Comparison of ENCODE assay signal across 9 mouse cellular contexts in genomic region chr1:155527787-155528158, GRCm38 (mm10). TPM values are rescaled to one million over a fixed set of nuclear protein-coding genes. Genes with fewer than 3 reads are reported as not detected.
DNase-seq lines count a peak whose midpoint lies in the region; ATAC-seq and TF ChIP-seq lines count a peak whose summit lies in the region.
"Had no signal": no experiment of that assay in that cellular context is flagged by ENCODE, and none has a peak within 500 bp of the region (broad histone marks: within the 10 kb centered on the region; RNA-seq: fewer than 3 reads in every experiment).

No protein-coding gene starts in this region.

- no peaks in the 10 kb centered on the region for H3K36me3 ChIP-seq in midbrain, embryonic 11.5 days (ENCODE audit: control insufficient read depth, insufficient read depth, low read length)
- H3K36me3 ChIP-seq in midbrain, postnatal 0 days (ENCODE audit: insufficient read depth, low read length): no peaks in the 10 kb centered on the region
- no peaks in the 10 kb centered on the region for H3K36me3 ChIP-seq in intestine, embryonic 16.5 days (ENCODE audit: control insufficient read depth, insufficient read depth, low read length)

- 15% methylated on average over 8 of the region's 8 CpGs for WGBS in midbrain, embryonic 11.5 days
- WGBS in midbrain, postnatal 0 days: 36% methylated on average over 8 of the region's 8 CpGs
- 17% methylated on average over 8 of the region's 8 CpGs for WGBS in intestine, embryonic 16.5 days
- 77% methylated on average over 8 of the region's 8 CpGs for WGBS in cerebellum, adult 2 months

- no peaks in the 10 kb centered on the region for H3K9me3 ChIP-seq in midbrain, embryonic 11.5 days (ENCODE audit: control insufficient read depth, low read length)
- H3K9me3 ChIP-seq in midbrain, postnatal 0 days (ENCODE audit: low read length): no peaks in the 10 kb centered on the region
- H3K9me3 ChIP-seq in intestine, embryonic 16.5 days (ENCODE audit: control insufficient read depth, low read length): no peaks in the 10 kb centered on the region

- no peak for DNase-seq in gastrocnemius, adult 2 months
- no peak for DNase-seq in gastrocnemius, postnatal 25 days
- peak; percentile 87 for DNase-seq in midbrain, embryonic 11.5 days (ENCODE audit: low spot score, missing footprints)
- DNase-seq in midbrain, postnatal 0 days (ENCODE audit: low spot score): no peak
- DNase-seq in brain, adult 2 months (ENCODE audit: low read depth, low spot score): peak; percentile 67
- no peak for DNase-seq in frontal cortex, postnatal 14 days (ENCODE audit: low spot score in 2 of 2)
- DNase-seq in cerebellum, adult 2 months: no peak

- intact Hi-C loops in gastrocnemius, adult 2 months (cut with DNase I): no loop called here

- H3K4me1 ChIP-seq in midbrain, embryonic 11.5 days (ENCODE audit: control insufficient read depth, insufficient read depth, low read length): peaks cover 30% of the 10 kb centered on the region
- peaks cover 3% of the 10 kb centered on the region; the same call in 1 of the 2 replicates for H3K4me1 ChIP-seq in midbrain, postnatal 0 days (ENCODE audit: insufficient read depth, low read length)
- H3K4me1 ChIP-seq in intestine, embryonic 16.5 days (ENCODE audit: control insufficient read depth, insufficient read depth, low read length): peaks cover 6% of the 10 kb centered on the region
- H3K4me1 ChIP-seq in cerebellum, adult 2 months (ENCODE audit: control insufficient read depth, insufficient read depth, low read length): peaks cover 10% of the 10 kb centered on the region

- TF ChIP-seq CTCF in gastrocnemius, adult 2 months (IDR thresholded peaks at IDR 0.05): no peak
- TF ChIP-seq CTCF in midbrain, postnatal 0 days (IDR thresholded peaks at IDR 0.05): no peak
- TF ChIP-seq CTCF in cerebellum, adult 2 months (IDR thresholded peaks at IDR 0.05; ENCODE audit: borderline replicate concordance, insufficient read depth, low read depth, low read length): no peak

- no peak overlapping the region for H3K4me3 ChIP-seq in gastrocnemius, adult 2 months
- no peak overlapping the region for H3K4me3 ChIP-seq in midbrain, embryonic 11.5 days (ENCODE audit: low read depth, low read length)
- H3K4me3 ChIP-seq in midbrain, postnatal 0 days (ENCODE audit: low read depth, low read length): no peak overlapping the region
- no peak overlapping the region for H3K4me3 ChIP-seq in intestine, embryonic 16.5 days (ENCODE audit: low read length)
- H3K4me3 ChIP-seq in cerebellum, adult 2 months (replicated peaks; ENCODE audit: insufficient read depth, low read depth, low read length): no peak overlapping the region

- TF ChIP-seq POLR2A in cerebellum, adult 2 months (IDR thresholded peaks at IDR 0.05; ENCODE audit: borderline replicate concordance, insufficient read depth, low read length): no peak

- no peak overlapping the region for H3K9ac ChIP-seq in midbrain, embryonic 11.5 days (ENCODE audit: low read length)
- H3K9ac ChIP-seq in midbrain, postnatal 0 days (replicated peaks; ENCODE audit: low read length, poor library complexity, severe bottlenecking): no peak overlapping the region
- no peak overlapping the region for H3K9ac ChIP-seq in intestine, embryonic 16.5 days (ENCODE audit: low read depth, low read length)

- ATAC-seq in midbrain, embryonic 11.5 days (ENCODE audit: low FRiP score): no peak
- no peak for ATAC-seq in midbrain, postnatal 0 days (ENCODE audit: low FRiP score)
- ATAC-seq in intestine, embryonic 16.5 days: peak; percentile 58

- H3K27ac ChIP-seq in gastrocnemius, adult 2 months: peak overlapping the region; percentile 31; the same call in 1 of the 2 replicates
- no peak overlapping the region for H3K27ac ChIP-seq in midbrain, embryonic 11.5 days (ENCODE audit: low read depth, low read length)
- H3K27ac ChIP-seq in midbrain, postnatal 0 days (ENCODE audit: low read depth, low read length): no peak overlapping the region
- H3K27ac ChIP-seq in intestine, embryonic 16.5 days (ENCODE audit: low read length): no peak overlapping the region
- no peak overlapping the region for H3K27ac ChIP-seq in cerebellum, adult 2 months (ENCODE audit: insufficient read depth, low read length)
- H3K27ac ChIP-seq: kidney, postnatal 0 days had no signal

- H3K4me2 ChIP-seq in midbrain, embryonic 11.5 days: no peak overlapping the region
- H3K4me2 ChIP-seq in midbrain, postnatal 0 days (ENCODE audit: low read depth, low read length, poor library complexity, severe bottlenecking): no peak overlapping the region
- H3K4me2 ChIP-seq in intestine, embryonic 16.5 days (ENCODE audit: low read depth, low read length): no peak overlapping the region

- H3K27me3 ChIP-seq in midbrain, embryonic 11.5 days (ENCODE audit: control insufficient read depth, insufficient read depth, low read length): 0 out of 2 replicates have a peak, but pooled peaks cover 2% of the 10 kb centered on the region
- no peaks in the 10 kb centered on the region for H3K27me3 ChIP-seq in midbrain, postnatal 0 days (ENCODE audit: insufficient read depth, low read length)
- H3K27me3 ChIP-seq in intestine, embryonic 16.5 days (replicated peaks; ENCODE audit: control insufficient read depth, insufficient read depth, low read length): no peaks in the 10 kb centered on the region
- no peaks in the 10 kb centered on the region; the same call in 1 of the 2 replicates for H3K27me3 ChIP-seq in cerebellum, adult 2 months (ENCODE audit: control insufficient read depth, insufficient read depth, low read length)

RNA-seq across cellular contexts. Expression of gene Acbd6, which starts 30.1 kb away (rescaled TPM):
- 10 to 100 TPM; 54.4 to 65.2 TPM for total RNA-seq in gastrocnemius, adult 2 months (2021)
- total RNA-seq in gastrocnemius, postnatal 25 days (2021): 10 to 100 TPM; 49.5 to 55.4 TPM
- polyA plus RNA-seq in midbrain, embryonic 11.5 days (2014; fragmentation: Nextera tagmentation; extraction: Ambion mirVana): 71.0 and 72.9 TPM in 2 replicates
- 114 and 127 TPM in 2 replicates for total RNA-seq in midbrain, postnatal 0 days (2014; rRNA removed)
- 120 and 128 TPM in 2 replicates for polyA plus RNA-seq in midbrain, postnatal 0 days (2015; fragmentation: Nextera tagmentation; extraction: Ambion mirVana)
- polyA plus RNA-seq in intestine, embryonic 16.5 days (2015; fragmentation: Nextera tagmentation; extraction: Ambion mirVana): 48.2 and 49.1 TPM in 2 replicates
- polyA plus RNA-seq in cerebellum, adult 2 months (2012; rRNA removed): 78.4 and 85.0 TPM in 2 replicates

Comparison
In these comparisons a context has a peak if more than half of its experiments do, and no peak if none do; other contexts are left out.
1. DNase-seq: peak in midbrain, embryonic 11.5 days (single experiment) and brain, adult 2 months (single experiment); none in gastrocnemius, adult 2 months (single experiment), gastrocnemius, postnatal 25 days (single experiment), midbrain, postnatal 0 days (single experiment), frontal cortex, postnatal 14 days (0 of 2) and cerebellum, adult 2 months (0 of 2).